Comparison of ENCODE assay signal across 31 mouse cellular contexts in genomic region chr6:143160572-143161231, GRCm38 (mm10).
"Had no signal": no experiment of that assay in that cellular context is flagged by ENCODE, and none has a peak within 500 bp of the region (broad histone marks: within the 10 kb centered on the region; RNA-seq: fewer than 3 reads in every experiment).

No protein-coding gene starts in this region.

- H3K27me3 ChIP-seq: heart, embryonic 12.5 days; heart, embryonic 13.5 days; heart, embryonic 15.5 days; hindbrain, embryonic 12.5 days; hindbrain, embryonic 15.5 days; intestine, embryonic 15.5 days; kidney, embryonic 15.5 days had no signal

- H3K27ac ChIP-seq: heart, adult 2 months; heart, embryonic 10.5 days; heart, embryonic 13.5 days; heart, embryonic 15.5 days; hindbrain, embryonic 10.5 days; hindbrain, embryonic 12.5 days; hindbrain, embryonic 13.5 days; hindbrain, embryonic 14.5 days; hindbrain, embryonic 15.5 days; hindbrain, postnatal 0 days; intestine, embryonic 15.5 days; layer of hippocampus, adult 2 months; left cerebral cortex, adult 2 months had no signal

- H3K9ac ChIP-seq: heart, embryonic 12.5 days; heart, embryonic 13.5 days; heart, embryonic 15.5 days; hindbrain, embryonic 12.5 days; hindbrain, embryonic 13.5 days; hindbrain, embryonic 14.5 days; hindbrain, embryonic 15.5 days; intestine, embryonic 15.5 days; kidney, embryonic 15.5 days had no signal

- H3K9me3 ChIP-seq: heart, embryonic 10.5 days; heart, embryonic 12.5 days; heart, embryonic 13.5 days; heart, embryonic 15.5 days; hindbrain, embryonic 10.5 days; hindbrain, embryonic 12.5 days; hindbrain, embryonic 13.5 days; hindbrain, embryonic 15.5 days; intestine, embryonic 15.5 days; kidney, embryonic 15.5 days had no signal

- DNase-seq: heart, adult 18-20 months; heart, adult 2 months; heart, postnatal 10 days; heart, postnatal 14 days; heart, postnatal 36 days; heart, postnatal 4 days; kidney, adult 11 months; kidney, adult 18-20 months; kidney, postnatal 14 days; kidney, postnatal 4 days; layer of hippocampus, adult 9-11 months; layer of hippocampus, postnatal 36 days had no signal

- H3K4me3 ChIP-seq: heart, adult 2 months; heart, embryonic 10.5 days; heart, embryonic 12.5 days; heart, embryonic 13.5 days; heart, embryonic 15.5 days; hindbrain, embryonic 10.5 days; hindbrain, embryonic 12.5 days; hindbrain, embryonic 13.5 days; hindbrain, embryonic 15.5 days; intestine, embryonic 15.5 days; kidney, embryonic 15.5 days; layer of hippocampus, adult 2 months; left cerebral cortex, adult 2 months had no signal

- H3K36me3 ChIP-seq: heart, embryonic 10.5 days; heart, embryonic 12.5 days; heart, embryonic 13.5 days; heart, embryonic 15.5 days; hindbrain, embryonic 10.5 days; hindbrain, embryonic 12.5 days; hindbrain, embryonic 13.5 days; hindbrain, embryonic 15.5 days; intestine, embryonic 15.5 days; kidney, embryonic 15.5 days had no signal

- H3K4me2 ChIP-seq: heart, embryonic 11.5 days; heart, embryonic 12.5 days; heart, embryonic 13.5 days; heart, embryonic 15.5 days; hindbrain, embryonic 12.5 days; hindbrain, embryonic 13.5 days; hindbrain, embryonic 14.5 days; hindbrain, embryonic 15.5 days; intestine, embryonic 15.5 days; kidney, embryonic 15.5 days had no signal

- ATAC-seq: hindbrain, embryonic 16.5 days; hindbrain, postnatal 0 days; inflammation-experienced regulatory T-cells, adult 6 months; intestine, embryonic 15.5 days; intestine, embryonic 16.5 days; intestine, postnatal 0 days had no signal

- H3K4me1 ChIP-seq: heart, embryonic 10.5 days; hindbrain, embryonic 15.5 days; intestine, embryonic 15.5 days had no signal
